Mouse (Mus musculus) erythroblast, embryonic 14.5 days (primary cell): Measurements from ENCODE around the gene Cib1.

Experiments
- GATA1 ChIP-seq: IDR thresholded peaks from 2 replicates; pipeline ENCODE4 v1.6.1; 2012; ENCODE audit warnings: low read length, inconsistent platforms, mixed read lengths
- TAL1 ChIP-seq: IDR thresholded peaks from 3 replicates; pipeline ENCODE4 v1.6.1; 2012; ENCODE audit warnings: low read length, inconsistent platforms, mixed read lengths

DNA sequence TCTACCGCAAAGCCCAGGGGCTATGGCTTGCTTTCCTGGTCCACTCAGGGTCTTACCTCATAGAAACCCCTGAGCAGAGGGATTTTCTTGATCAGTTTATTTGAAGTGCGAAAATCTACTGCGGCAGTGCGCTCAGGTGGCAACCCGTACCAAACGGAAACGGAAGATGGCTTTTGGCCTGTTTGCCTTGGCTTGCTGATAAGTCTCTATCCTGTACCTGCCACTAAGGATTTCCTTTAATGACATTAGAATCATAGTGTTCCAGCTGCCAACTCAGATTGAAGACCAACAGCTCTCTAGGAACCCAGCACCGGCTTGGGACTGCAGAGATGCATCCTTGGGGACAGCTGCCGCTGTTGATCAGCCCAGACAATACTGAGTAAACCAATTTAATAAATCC is 1.2 kb upstream of the Cib1 start:
- no peak for TF ChIP-seq GATA1
- no peak for TF ChIP-seq TAL1
